Mouse (Mus musculus): ENCODE data around the gene Il17re. TPM values are rescaled to one million over a fixed set of nuclear protein-coding genes. Genes with fewer than 3 reads are reported as not detected.

Gene Il17re
- polyA plus RNA-seq, 1 experiment from 2014 or later, result 0.38 TPM

DNA sequence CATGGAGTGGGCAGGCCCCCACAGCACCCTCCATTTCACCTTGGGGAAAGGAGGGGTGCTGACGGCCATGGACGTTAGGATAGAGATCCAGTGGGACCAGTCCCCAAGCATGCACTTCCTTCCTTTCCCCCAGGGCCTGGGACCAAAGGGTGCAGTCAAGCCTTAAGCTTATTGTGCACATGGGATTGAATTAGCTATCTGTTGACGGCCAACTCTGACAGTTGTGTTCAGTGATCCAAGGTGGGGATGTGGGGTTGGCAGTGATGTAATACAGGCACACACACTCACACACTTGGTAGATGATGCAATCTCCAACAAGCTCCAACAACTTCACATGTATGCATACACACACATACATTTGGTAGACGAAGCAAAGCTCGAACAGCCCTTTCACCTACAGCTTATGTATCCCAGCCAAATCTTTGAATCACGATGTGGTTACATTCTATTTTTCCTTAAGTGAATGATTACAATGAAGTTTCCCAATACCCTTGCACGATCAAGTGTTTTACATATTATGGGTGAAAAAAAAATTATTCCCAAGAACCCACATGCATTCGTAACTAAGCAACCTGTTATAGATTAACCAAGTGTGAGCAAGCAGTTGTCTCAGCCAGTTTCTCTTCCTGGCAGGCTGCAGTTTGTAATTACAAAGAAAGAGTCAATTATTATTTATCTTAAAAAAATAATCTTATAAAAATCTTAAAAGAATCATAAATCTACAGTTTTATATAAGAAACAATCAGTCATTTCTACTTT lies 13.9 kb upstream of the Il17re start:
- Histone ChIP-seq H3K9ac (no peak overlapping the region), H3K27ac (replicated peaks) (no peak overlapping the region), H3K4me2 (no peak overlapping the region), H3K36me3 (peaks cover 32% of the 10 kb centered on the region), H3K9me3 (no peaks in the 10 kb centered on the region), H3K27me3 (no peaks in the 10 kb centered on the region), H3K4me1 (replicated peaks) (peaks cover 13% of the 10 kb centered on the region), H3K4me3 (no peak overlapping the region)
- 84% methylated on average over 8 of the region's 8 CpGs for WGBS
- no peak for ATAC-seq (ENCODE audit: low read depth)

DNA sequence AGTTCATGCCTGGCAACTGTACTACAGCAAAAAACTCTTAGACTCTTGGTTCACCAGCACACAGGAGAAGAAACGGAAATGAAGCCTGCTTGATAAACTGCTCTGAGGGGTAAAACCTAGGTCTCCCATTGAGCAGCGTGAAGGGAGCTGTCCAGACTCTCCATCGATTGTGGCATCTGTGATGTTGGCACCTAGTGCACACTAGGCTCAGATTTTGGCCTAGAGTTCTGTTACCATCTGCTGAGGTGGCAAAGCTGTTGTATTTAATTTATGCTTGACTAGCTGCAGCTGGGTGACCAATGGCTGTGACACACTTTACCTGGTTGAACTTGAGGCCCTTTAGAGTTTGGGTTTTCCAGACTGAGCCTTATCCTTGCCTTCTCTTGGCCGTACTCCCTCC lies 10.6 kb upstream of the Il17re start:
- no peak overlapping the region for H3K27ac ChIP-seq (replicated peaks)
- H3K36me3 ChIP-seq, result peaks cover 35% of the 10 kb centered on the region
- no peaks in the 10 kb centered on the region for H3K9me3 ChIP-seq
- H3K27me3 ChIP-seq, result no peaks in the 10 kb centered on the region
- H3K4me3 ChIP-seq, result no peak overlapping the region
- peaks cover 10% of the 10 kb centered on the region for H3K4me1 ChIP-seq (replicated peaks)
- no peak overlapping the region for H3K4me2 ChIP-seq
- 95% methylated on average over 4 of the region's 4 CpGs for WGBS
- H3K9ac ChIP-seq, result no peak overlapping the region
- ATAC-seq (ENCODE audit: low read depth), result no peak

DNA sequence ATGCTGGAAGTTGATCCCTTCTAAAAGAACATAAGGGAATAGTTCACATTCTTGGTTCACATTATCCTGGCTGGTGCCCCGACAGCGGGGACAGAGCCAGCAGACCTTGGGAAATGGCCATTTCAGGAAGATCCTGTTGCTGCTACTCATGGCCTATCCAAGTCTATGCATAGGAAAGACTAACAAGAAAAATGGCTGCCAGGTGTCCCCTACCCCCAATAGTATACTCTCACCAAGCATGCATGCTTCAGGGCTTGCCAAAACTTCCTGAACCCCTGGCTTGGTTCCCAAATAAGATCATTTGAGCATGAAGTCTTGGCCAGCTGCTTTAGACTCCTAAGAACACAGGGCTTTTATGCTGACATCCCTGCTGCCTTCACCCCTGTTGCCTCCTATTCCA lies 6.4 kb upstream of the Il17re start:
- no peaks in the 10 kb centered on the region for H3K9me3 ChIP-seq
- no peaks in the 10 kb centered on the region for H3K27me3 ChIP-seq
- H3K4me3 ChIP-seq, result no peak overlapping the region
- no peaks in the 10 kb centered on the region for H3K4me1 ChIP-seq (replicated peaks)
- H3K9ac ChIP-seq, result no peak overlapping the region
- no peak overlapping the region for H3K27ac ChIP-seq (replicated peaks)
- no peak for ATAC-seq (ENCODE audit: low read depth)
- H3K36me3 ChIP-seq, result peaks cover 28% of the 10 kb centered on the region
- H3K4me2 ChIP-seq, result no peak overlapping the region
- 88% methylated on average over 2 of the region's 2 CpGs for WGBS

DNA sequence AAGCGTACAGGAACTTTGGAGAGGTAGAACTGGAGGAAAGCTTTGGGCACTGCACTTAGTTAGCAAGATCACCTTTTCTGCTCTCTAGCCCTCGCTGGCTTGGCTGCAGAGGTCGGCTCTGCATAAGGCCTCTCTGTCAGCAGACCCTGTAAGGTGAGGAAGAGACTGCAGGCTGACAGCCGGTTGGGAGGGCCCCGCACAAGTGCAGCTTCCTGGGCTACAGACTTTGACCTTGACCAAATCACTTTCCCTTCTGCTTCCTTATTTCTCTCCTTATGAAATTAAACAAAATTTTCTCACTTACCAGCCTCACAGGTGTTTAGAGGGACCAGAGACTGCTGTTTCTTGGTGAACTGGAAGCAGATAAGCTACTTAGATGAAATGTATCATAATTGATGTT lies 3.3 kb upstream of the Il17re start:
- no peaks in the 10 kb centered on the region for H3K27me3 ChIP-seq
- no peaks in the 10 kb centered on the region for H3K4me1 ChIP-seq (replicated peaks)
- H3K27ac ChIP-seq (replicated peaks), result no peak overlapping the region
- 63% methylated on average over 5 of the region's 5 CpGs for WGBS
- no peaks in the 10 kb centered on the region for H3K9me3 ChIP-seq
- no peak overlapping the region for H3K4me2 ChIP-seq
- no peaks in the 10 kb centered on the region for H3K36me3 ChIP-seq
- H3K9ac ChIP-seq, result no peak overlapping the region
- ATAC-seq (ENCODE audit: low read depth), result no peak
- H3K4me3 ChIP-seq, result no peak overlapping the region

DNA sequence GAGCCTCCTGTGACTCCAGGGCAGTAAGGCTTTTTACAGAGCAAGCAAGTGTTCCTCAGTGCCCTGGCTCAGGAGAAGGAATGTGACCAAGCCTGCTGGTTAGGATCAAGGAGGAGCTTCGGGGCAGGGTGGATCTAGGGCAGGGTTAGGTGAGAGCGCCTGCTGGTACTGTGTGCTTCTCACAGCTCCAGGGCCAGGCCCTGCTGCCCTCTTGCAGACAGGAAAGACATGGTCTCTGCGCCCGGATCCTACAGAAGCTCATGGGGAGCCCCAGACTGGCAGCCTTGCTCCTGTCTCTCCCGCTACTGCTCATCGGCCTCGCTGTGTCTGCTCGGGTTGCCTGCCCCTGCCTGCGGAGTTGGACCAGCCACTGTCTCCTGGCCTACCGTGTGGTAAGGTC lies 351 bp downstream of the Il17re start:
- 64% methylated on average over 10 of the region's 10 CpGs for WGBS
- Histone ChIP-seq H3K9ac (no peak overlapping the region), H3K4me2 (no peak overlapping the region), H3K36me3 (no peaks in the 10 kb centered on the region), H3K4me1 (replicated peaks) (no peaks in the 10 kb centered on the region), H3K27ac (replicated peaks) (no peak overlapping the region), H3K27me3 (no peaks in the 10 kb centered on the region; the same call in 1 of the 2 replicates), H3K4me3 (no peak overlapping the region), H3K9me3 (no peaks in the 10 kb centered on the region)
- ATAC-seq (ENCODE audit: low read depth), result no peak

DNA sequence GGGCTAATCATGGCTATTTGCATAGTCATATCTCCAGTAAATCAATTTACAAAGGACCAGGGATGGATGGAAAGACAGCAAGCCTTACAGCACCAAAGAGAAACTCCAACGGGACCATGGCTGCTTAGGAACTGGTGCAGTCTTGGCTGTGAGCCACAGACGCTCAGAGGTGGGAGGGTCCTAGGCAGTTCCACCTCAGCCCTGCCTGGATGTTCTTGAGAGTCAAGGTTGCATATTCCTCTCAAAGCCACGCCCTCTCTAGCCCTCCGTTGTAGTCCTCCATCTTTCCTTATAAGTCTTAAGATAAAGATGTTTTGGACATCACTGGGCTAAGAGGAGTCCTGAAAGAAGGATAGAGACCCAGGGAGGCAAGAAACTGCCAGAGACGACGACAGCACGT lies 5.8 kb downstream of the Il17re start:
- Histone ChIP-seq H3K4me2 (no peak overlapping the region), H3K9ac (no peak overlapping the region), H3K36me3 (no peaks in the 10 kb centered on the region), H3K27ac (replicated peaks) (peak overlapping the region; percentile 42), H3K4me1 (replicated peaks) (0 out of 2 replicates have a peak, but pooled peaks cover 5% of the 10 kb centered on the region), H3K4me3 (no peak overlapping the region), H3K9me3 (no peaks in the 10 kb centered on the region), H3K27me3 (peaks cover 4% of the 10 kb centered on the region; the same call in 1 of the 2 replicates)
- no peak; the same call in 1 of the 2 replicates for ATAC-seq (ENCODE audit: low read depth)
- WGBS, result 71% methylated on average over 7 of the region's 7 CpGs

DNA sequence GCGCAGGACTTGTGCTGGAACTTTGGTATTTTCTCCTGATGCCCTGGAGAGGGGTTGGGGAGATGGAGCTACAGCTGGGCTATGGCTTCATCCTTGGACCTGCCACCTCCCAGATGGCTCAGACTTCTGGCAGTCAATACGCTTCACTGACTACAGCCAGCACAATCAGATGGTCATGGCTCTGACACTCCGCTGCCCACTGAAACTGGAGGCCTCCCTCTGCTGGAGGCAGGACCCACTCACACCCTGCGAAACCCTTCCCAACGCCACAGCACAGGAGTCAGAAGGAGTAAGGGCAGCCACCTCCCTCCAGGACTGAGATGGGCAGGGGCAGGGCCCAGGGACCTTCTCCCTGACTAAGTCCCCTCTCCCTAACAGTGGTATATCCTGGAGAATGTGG lies 7.3 kb downstream of the Il17re start:
- Histone ChIP-seq H3K4me1 (replicated peaks) (peaks cover 14% of the 10 kb centered on the region), H3K36me3 (no peaks in the 10 kb centered on the region), H3K4me2 (no peak overlapping the region), H3K9me3 (no peaks in the 10 kb centered on the region), H3K9ac (no peak overlapping the region), H3K27ac (replicated peaks) (peak overlapping the region; percentile 56; the same call in 1 of the 2 replicates), H3K27me3 (peaks cover 18% of the 10 kb centered on the region), H3K4me3 (no peak overlapping the region)
- ATAC-seq (ENCODE audit: low read depth), result no peak
- 60% methylated on average over 5 of the region's 5 CpGs for WGBS

DNA sequence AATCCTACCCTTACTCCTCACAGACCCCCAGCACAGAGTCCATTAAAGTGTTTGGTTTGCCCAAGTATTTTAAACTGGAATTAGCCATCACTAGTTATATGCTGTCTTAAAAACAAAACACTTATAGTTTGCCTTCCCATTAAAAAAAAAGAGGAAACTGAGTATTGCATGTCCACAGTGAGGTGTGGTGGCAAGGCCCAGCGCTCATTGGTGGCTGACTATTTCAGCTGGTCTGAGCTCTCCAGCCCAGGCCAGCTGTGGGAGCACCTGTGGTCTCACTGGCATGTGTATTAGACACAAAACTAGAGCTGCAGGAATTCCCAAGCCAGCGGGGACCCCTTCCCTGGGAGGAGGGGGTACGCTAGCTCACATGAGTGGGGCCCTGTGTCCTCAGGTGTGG lies 10.2 kb downstream of the Il17re start:
- no peak overlapping the region for H3K4me2 ChIP-seq
- WGBS, result 74% methylated on average over 3 of the region's 3 CpGs
- no peak for ATAC-seq (ENCODE audit: low read depth)

DNA sequence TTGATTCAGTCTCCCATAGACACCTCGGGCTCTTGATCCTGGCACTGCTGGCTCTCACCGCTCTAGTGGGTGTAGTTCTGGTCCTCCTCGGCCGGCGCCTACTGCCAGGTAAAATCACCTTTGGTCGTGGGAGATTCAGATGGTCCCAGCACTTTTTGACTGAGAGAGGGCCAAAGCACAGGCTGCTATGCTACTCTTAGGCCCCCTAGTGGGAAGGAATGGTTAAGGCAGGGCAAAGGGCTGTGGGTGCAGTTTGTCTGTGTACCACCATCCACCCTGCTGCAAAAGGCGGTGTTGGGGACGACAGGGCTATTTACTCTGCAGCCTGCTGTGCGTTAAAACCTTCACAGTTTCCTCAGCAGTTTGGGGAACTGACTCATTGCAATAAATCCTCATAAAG lies 10.7 kb downstream of the Il17re start:
- peaks cover 36% of the 10 kb centered on the region for H3K27me3 ChIP-seq
- H3K4me3 ChIP-seq, result peak overlapping the region; percentile 38
- H3K36me3 ChIP-seq, result no peaks in the 10 kb centered on the region
- H3K9me3 ChIP-seq, result no peaks in the 10 kb centered on the region
- peaks cover 22% of the 10 kb centered on the region for H3K4me1 ChIP-seq (replicated peaks)
- 7% methylated on average over 9 of the region's 9 CpGs for WGBS
- peak overlapping the region; percentile 66 for H3K4me2 ChIP-seq
- H3K9ac ChIP-seq, result peak overlapping the region; percentile 57; the same call in 1 of the 2 replicates
- no peak overlapping the region for H3K27ac ChIP-seq (replicated peaks)
- peak; percentile 67; the same call in 1 of the 2 replicates for ATAC-seq (ENCODE audit: low read depth)

More for the DNA sequence above, 10.2 kb downstream of the Il17re start:
- H3K27me3 ChIP-seq, result peaks cover 36% of the 10 kb centered on the region
- no peaks in the 10 kb centered on the region for H3K9me3 ChIP-seq
- H3K4me1 ChIP-seq (replicated peaks), result peaks cover 22% of the 10 kb centered on the region
- no peak overlapping the region for H3K27ac ChIP-seq (replicated peaks)
- no peak overlapping the region for H3K4me3 ChIP-seq
- H3K9ac ChIP-seq, result no peak overlapping the region; the same call in 1 of the 2 replicates
- H3K36me3 ChIP-seq, result no peaks in the 10 kb centered on the region

DNA sequence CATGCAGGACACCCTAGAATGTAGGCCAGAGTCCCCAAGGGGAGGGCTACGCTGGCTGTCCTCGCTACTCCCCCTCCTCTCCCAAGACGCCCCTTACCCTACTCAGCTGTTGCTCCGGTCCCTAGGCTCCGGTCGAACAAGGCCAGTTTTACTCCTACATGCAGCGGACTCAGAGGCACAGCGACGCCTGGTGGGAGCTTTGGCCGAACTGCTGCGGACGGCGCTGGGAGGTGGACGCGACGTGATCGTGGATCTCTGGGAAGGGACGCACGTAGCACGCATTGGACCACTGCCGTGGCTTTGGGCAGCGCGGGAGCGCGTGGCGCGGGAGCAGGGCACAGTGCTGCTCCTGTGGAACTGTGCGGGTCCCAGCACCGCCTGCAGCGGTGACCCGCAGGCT lies 11.1 kb downstream of the Il17re start:
- Histone ChIP-seq H3K4me1 (replicated peaks) (peaks cover 22% of the 10 kb centered on the region), H3K27me3 (peaks cover 36% of the 10 kb centered on the region), H3K9me3 (no peaks in the 10 kb centered on the region), H3K4me3 (peak overlapping the region; percentile 38), H3K4me2 (peak overlapping the region; percentile 66), H3K27ac (replicated peaks) (no peak overlapping the region), H3K36me3 (no peaks in the 10 kb centered on the region), H3K9ac (peak overlapping the region; percentile 57)
- ATAC-seq (ENCODE audit: low read depth), result peak; percentile 79
- WGBS, result under 1% methylated on average over 31 of the region's 31 CpGs

DNA sequence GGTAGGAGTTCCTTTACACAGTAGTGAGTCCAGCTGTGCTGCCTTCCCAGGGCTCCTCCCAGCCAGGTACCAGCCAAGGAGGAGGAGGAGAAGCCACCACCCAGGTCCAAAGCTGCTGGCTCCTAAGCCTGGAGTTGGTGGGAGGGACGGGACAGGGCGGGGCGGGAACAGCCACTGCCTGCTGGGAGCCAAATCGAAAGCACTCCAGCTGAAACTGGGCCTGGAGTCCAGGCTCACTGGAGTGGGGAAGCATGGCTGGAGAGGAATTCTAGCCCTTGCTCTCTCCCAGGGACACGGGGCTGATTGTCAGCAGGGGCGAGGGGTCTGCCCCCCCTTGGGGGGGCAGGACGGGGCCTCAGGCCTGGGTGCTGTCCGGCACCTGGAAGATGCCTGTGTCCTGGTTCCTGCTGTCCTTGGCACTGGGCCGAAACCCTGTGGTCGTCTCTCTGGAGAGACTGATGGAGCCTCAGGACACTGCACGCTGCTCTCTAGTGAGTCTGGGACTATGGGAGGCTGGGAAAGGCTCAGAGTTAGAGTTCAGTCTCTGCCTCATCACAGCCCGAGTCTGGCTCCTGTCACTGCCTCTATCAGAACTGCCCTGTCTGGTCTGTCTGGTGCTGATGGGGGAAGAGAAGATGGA lies 13.1 kb downstream of the Il17re start, which contains the start of gene Il17rc:
TSS of gene Il17rc (plus strand) at position 131 of the 640 bp plus-strand sequence.
- Histone ChIP-seq H3K9ac (no peak within 1 kb of the TSS), H3K4me2 (peak within 1 kb of the TSS; percentile 14; the same call in 1 of the 2 replicates), H3K4me1 (replicated peaks) (peaks cover 22% of the 10 kb centered on the region), H3K27ac (replicated peaks) (no peak within 1 kb of the TSS), H3K36me3 (no peaks in the 10 kb centered on the region), H3K27me3 (peaks cover 36% of the 10 kb centered on the region), H3K4me3 (no peak within 1 kb of the TSS), H3K9me3 (no peaks in the 10 kb centered on the region)
- ATAC-seq (ENCODE audit: low read depth), result no peak
- WGBS, result 23% methylated on average over 12 of the region's 12 CpGs

DNA sequence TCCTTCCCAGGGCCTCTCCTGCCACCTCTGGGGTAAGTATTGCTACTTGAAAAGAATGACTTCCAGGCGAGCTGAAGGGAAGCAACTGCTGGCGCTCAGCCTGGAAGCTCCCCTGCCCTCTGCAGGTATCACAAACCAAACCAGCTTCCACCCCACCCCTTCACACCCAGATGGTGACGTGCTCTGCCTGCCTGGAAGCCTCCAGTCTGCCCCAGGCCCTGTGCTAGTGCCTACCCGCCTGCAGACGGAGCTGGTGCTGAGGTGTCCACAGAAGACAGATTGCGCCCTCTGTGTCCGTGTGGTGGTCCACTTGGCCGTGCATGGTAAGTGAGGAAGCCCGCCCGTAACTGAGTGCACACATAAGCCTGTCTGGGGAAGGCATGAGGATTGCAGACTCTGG lies 13.8 kb downstream of the Il17re start:
- Histone ChIP-seq H3K4me1 (replicated peaks) (peaks cover 22% of the 10 kb centered on the region), H3K27ac (replicated peaks) (no peak overlapping the region), H3K27me3 (peaks cover 36% of the 10 kb centered on the region), H3K9me3 (no peaks in the 10 kb centered on the region), H3K9ac (no peak overlapping the region), H3K4me3 (no peak overlapping the region), H3K4me2 (no peak overlapping the region), H3K36me3 (no peaks in the 10 kb centered on the region)
- 63% methylated on average over 10 of the region's 10 CpGs for WGBS
- no peak for ATAC-seq (ENCODE audit: low read depth)
